In the genomic region with DNA sequence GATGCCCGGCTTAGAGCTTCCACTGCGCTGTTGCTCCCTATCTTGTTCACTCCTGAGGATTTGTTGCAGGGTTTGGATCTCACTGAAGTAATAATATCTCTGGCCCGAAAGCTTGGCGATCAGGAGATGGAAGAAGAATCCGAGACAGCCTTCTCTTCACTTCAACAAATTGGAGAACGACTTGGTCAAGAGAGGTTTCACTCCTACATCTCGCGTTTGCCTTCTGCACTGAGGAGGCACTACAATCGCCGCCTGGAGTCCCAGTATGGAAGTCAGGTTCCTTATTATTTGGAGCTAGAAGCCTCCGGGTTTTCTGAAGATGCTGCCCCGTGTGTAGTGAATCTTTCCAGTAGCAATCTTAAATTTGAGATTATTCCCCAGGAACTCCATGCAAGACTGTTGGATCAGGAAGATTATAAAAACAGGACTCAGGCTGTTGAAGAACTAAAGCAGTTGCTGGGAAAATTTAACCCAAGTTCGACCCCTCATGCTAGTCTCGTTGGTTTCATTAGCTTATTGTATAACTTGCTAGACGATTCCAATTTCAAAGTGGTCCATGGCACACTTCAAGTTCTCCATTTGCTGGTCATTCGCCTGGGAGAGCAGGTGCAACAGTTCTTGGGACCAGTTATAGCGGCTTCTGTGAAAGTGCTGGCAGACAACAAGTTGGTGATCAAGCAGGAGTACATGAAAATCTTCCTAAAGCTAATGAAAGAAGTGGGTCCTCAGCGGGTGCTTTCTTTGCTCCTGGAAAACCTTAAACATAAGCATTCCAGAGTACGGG, we compare ENCODE assay signal across 8 mouse cellular contexts. TPM values are rescaled to one million over a fixed set of nuclear protein-coding genes. Genes with fewer than 3 reads are reported as not detected.
DNase-seq lines count a peak whose midpoint lies in the region; ATAC-seq and TF ChIP-seq lines count a peak whose summit lies in the region.

No protein-coding gene starts in this region.

- 2% methylated on average over 19 of the region's 19 CpGs for WGBS in heart, postnatal 0 days
- WGBS in liver, embryonic 12.5 days (ENCODE audit: insufficient replicate concordance), result 3% methylated on average over 19 of the region's 19 CpGs
- WGBS in neural tube, embryonic 15.5 days, result 4% methylated on average over 19 of the region's 19 CpGs

- TF ChIP-seq POLR2A in testis, adult 2 months (IDR thresholded peaks at IDR 0.05; ENCODE audit: control insufficient read depth, low read depth, low read length), result no peak

- peak overlapping the region; percentile 94 for H3K4me3 ChIP-seq in testis, adult 2 months (ENCODE audit: control insufficient read depth, low read depth, low read length)
- peak overlapping the region; percentile 100 for H3K4me3 ChIP-seq in heart, postnatal 0 days (ENCODE audit: low read depth, low read length)
- H3K4me3 ChIP-seq in liver, embryonic 12.5 days, result peak overlapping the region; percentile 84
- H3K4me3 ChIP-seq in neural tube, embryonic 15.5 days (replicated peaks), result peak overlapping the region; percentile 70

- peaks cover 8% of the 10 kb centered on the region for H3K4me1 ChIP-seq in testis, adult 2 months (ENCODE audit: control insufficient read depth, insufficient read depth, low read length)
- peaks cover 28% of the 10 kb centered on the region for H3K4me1 ChIP-seq in heart, postnatal 0 days (ENCODE audit: control insufficient read depth, insufficient read depth)
- H3K4me1 ChIP-seq in liver, embryonic 12.5 days, result peaks cover 61% of the 10 kb centered on the region
- peaks cover 57% of the 10 kb centered on the region for H3K4me1 ChIP-seq in neural tube, embryonic 15.5 days

- no peak for TF ChIP-seq CTCF in testis, adult 2 months (IDR thresholded peaks at IDR 0.05; ENCODE audit: control insufficient read depth, insufficient read depth, insufficient replicate concordance, low read depth, low read length)
- TF ChIP-seq CTCF in heart, postnatal 0 days (IDR thresholded peaks at IDR 0.05; ENCODE audit: low read depth), result no peak

- peak; percentile 6 for DNase-seq in adrenal gland, adult 8-10 months
- no peak for DNase-seq in adrenal gland, adult 2 months
- no peak for DNase-seq in testis, postnatal 10 days (ENCODE audit: low spot score)
- DNase-seq in heart, postnatal 0 days (ENCODE audit: low spot score), result peak; percentile 20
- no peak for DNase-seq in layer of hippocampus, postnatal 25 days (ENCODE audit: extremely low spot score in 1 of 2, low spot score in 1 of 2)

- no peak for TF ChIP-seq EP300 in heart, postnatal 0 days (IDR thresholded peaks at IDR 0.05; ENCODE audit: low read depth)

- peak overlapping the region; percentile 93; the same call in 1 of the 2 replicates for H3K27ac ChIP-seq in testis, adult 2 months (ENCODE audit: control insufficient read depth, insufficient read depth, low read depth, low read length)
- peak overlapping the region; percentile 98 for H3K27ac ChIP-seq in heart, postnatal 0 days (ENCODE audit: low read depth)
- H3K27ac ChIP-seq in liver, embryonic 12.5 days, result peak overlapping the region; percentile 79
- H3K27ac ChIP-seq in neural tube, embryonic 15.5 days (replicated peaks), result peak overlapping the region; percentile 91

- H3K9me3 ChIP-seq in heart, postnatal 0 days (replicated peaks; ENCODE audit: control insufficient read depth, low read length), result no peaks in the 10 kb centered on the region
- no peaks in the 10 kb centered on the region for H3K9me3 ChIP-seq in liver, embryonic 12.5 days (replicated peaks)
- H3K9me3 ChIP-seq in neural tube, embryonic 15.5 days (replicated peaks), result no peaks in the 10 kb centered on the region

- peak overlapping the region; percentile 97 for H3K4me2 ChIP-seq in heart, postnatal 0 days (ENCODE audit: low read depth, low read length)
- peak overlapping the region; percentile 90 for H3K4me2 ChIP-seq in liver, embryonic 12.5 days
- H3K4me2 ChIP-seq in neural tube, embryonic 15.5 days, result peak overlapping the region; percentile 95

- no peaks in the 10 kb centered on the region for H3K27me3 ChIP-seq in testis, adult 2 months (ENCODE audit: control insufficient read depth, insufficient read depth, low read length)
- no peaks in the 10 kb centered on the region for H3K27me3 ChIP-seq in heart, postnatal 0 days (ENCODE audit: control insufficient read depth, insufficient read depth, low read length)
- H3K27me3 ChIP-seq in liver, embryonic 12.5 days (replicated peaks), result no peaks in the 10 kb centered on the region
- H3K27me3 ChIP-seq in neural tube, embryonic 15.5 days (replicated peaks), result no peaks in the 10 kb centered on the region

- peak overlapping the region; percentile 99 for H3K9ac ChIP-seq in heart, postnatal 0 days (replicated peaks; ENCODE audit: low read depth, low read length)
- peak overlapping the region; percentile 86 for H3K9ac ChIP-seq in liver, embryonic 12.5 days
- peak overlapping the region; percentile 69 for H3K9ac ChIP-seq in neural tube, embryonic 15.5 days (replicated peaks)

- H3K36me3 ChIP-seq in testis, adult 2 months (ENCODE audit: control insufficient read depth, insufficient read depth, low read length), result peaks cover 5% of the 10 kb centered on the region
- no peaks in the 10 kb centered on the region for H3K36me3 ChIP-seq in heart, postnatal 0 days (replicated peaks; ENCODE audit: control insufficient read depth, insufficient read depth, low read length)
- H3K36me3 ChIP-seq in liver, embryonic 12.5 days, result peaks cover 10% of the 10 kb centered on the region; the same call in 1 of the 2 replicates
- H3K36me3 ChIP-seq in neural tube, embryonic 15.5 days, result no peaks in the 10 kb centered on the region

- ATAC-seq in heart, postnatal 0 days (ENCODE audit: insufficient read depth, low read depth), result no peak
- no peak for ATAC-seq in liver, embryonic 12.5 days
- ATAC-seq in neural tube, embryonic 15.5 days (ENCODE audit: low FRiP score), result no peak

RNA-seq across cellular contexts. Expression of gene Togaram1, which starts 1.2 kb away (rescaled TPM):
- 10 to 100 TPM; 39.3 to 46.5 (median 39.7) TPM for total RNA-seq in adrenal gland, adult 8-10 months (2022)
- total RNA-seq in adrenal gland, adult 2 months (2021), result 10 to 100 TPM; 29.1 to 44.7 TPM
- polyA plus RNA-seq in adrenal gland, adult 2 months (2012; rRNA removed), result 4.3 and 5.8 TPM in 2 replicates
- polyA plus RNA-seq in testis, adult 2 months (2012; rRNA removed), result 18.8 and 20.3 TPM in 2 replicates
- total RNA-seq in heart, postnatal 0 days (2014; rRNA removed; ENCODE audit: low replicate concordance), result 15.3 and 18.5 TPM in 2 replicates
- polyA plus RNA-seq in heart, postnatal 0 days (2015; fragmentation: Nextera tagmentation; extraction: Ambion mirVana), result 9.5 and 10.7 TPM in 2 replicates
- polyA plus RNA-seq in liver, embryonic 12.5 days (2016; fragmentation: Nextera tagmentation; extraction: Ambion mirVana), result 13.3 and 15.4 TPM in 2 replicates
- 21.2 and 23.4 TPM in 2 replicates for polyA plus RNA-seq in neural tube, embryonic 15.5 days (2015; fragmentation: Nextera tagmentation; extraction: Ambion mirVana)
- 10 to 100 TPM; 49.9 to 52.4 TPM for total RNA-seq in layer of hippocampus, postnatal 25 days (2021)

RNA-seq across cellular contexts. Expression of gene Klhl28, which starts 1.5 kb away (rescaled TPM):
- total RNA-seq in adrenal gland, adult 8-10 months (2022), result 10 to 100 TPM; 15.0 to 16.0 (median 15.6) TPM
- total RNA-seq in adrenal gland, adult 2 months (2021), result 10 to 100 TPM; 10.3 to 11.8 TPM
- polyA plus RNA-seq in adrenal gland, adult 2 months (2012; rRNA removed), result 0.90 and 1.6 TPM in 2 replicates
- 9.7 and 13.8 TPM in 2 replicates for polyA plus RNA-seq in testis, adult 2 months (2012; rRNA removed)
- 9.5 and 13.5 TPM in 2 replicates for total RNA-seq in heart, postnatal 0 days (2014; rRNA removed; ENCODE audit: low replicate concordance)
- 9.2 and 9.7 TPM in 2 replicates for polyA plus RNA-seq in heart, postnatal 0 days (2015; fragmentation: Nextera tagmentation; extraction: Ambion mirVana)
- polyA plus RNA-seq in liver, embryonic 12.5 days (2016; fragmentation: Nextera tagmentation; extraction: Ambion mirVana), result 3.3 and 4.0 TPM in 2 replicates
- polyA plus RNA-seq in neural tube, embryonic 15.5 days (2015; fragmentation: Nextera tagmentation; extraction: Ambion mirVana), result 22.7 and 23.4 TPM in 2 replicates
- 10 to 100 TPM; 22.4 to 23.3 TPM for total RNA-seq in layer of hippocampus, postnatal 25 days (2021)

RNA-seq across cellular contexts. Expression of gene Gm527, which starts 49.1 kb away (rescaled TPM):
- total RNA-seq in adrenal gland, adult 8-10 months (2022), result 1 to 10 TPM; 4.1 to 7.5 (median 5.7) TPM
- total RNA-seq in adrenal gland, adult 2 months (2021), result 1 to 10 TPM; 4.6 to 6.0 TPM
- polyA plus RNA-seq in adrenal gland, adult 2 months (2012; rRNA removed), result 0.08 TPM in 1 of 2 replicates, not detected in the other
- polyA plus RNA-seq in testis, adult 2 months (2012; rRNA removed), result 18.6 and 27.8 TPM in 2 replicates
- total RNA-seq in heart, postnatal 0 days (2014; rRNA removed; ENCODE audit: low replicate concordance), result 1.1 and 6.5 TPM in 2 replicates
- polyA plus RNA-seq in heart, postnatal 0 days (2015; fragmentation: Nextera tagmentation; extraction: Ambion mirVana), result 1.6 and 1.9 TPM in 2 replicates
- polyA plus RNA-seq in liver, embryonic 12.5 days (2016; fragmentation: Nextera tagmentation; extraction: Ambion mirVana), result 0.77 and 1.0 TPM in 2 replicates
- polyA plus RNA-seq in neural tube, embryonic 15.5 days (2015; fragmentation: Nextera tagmentation; extraction: Ambion mirVana), result 2.6 and 5.0 TPM in 2 replicates
- 10 to 100 TPM; 11.9 to 14.5 TPM for total RNA-seq in layer of hippocampus, postnatal 25 days (2021)

Comparison
In these comparisons a context has a peak if more than half of its experiments do, and no peak if none do; other contexts are left out.
1. DNase-seq: peak in adrenal gland, adult 8-10 months (single experiment) and heart, postnatal 0 days (single experiment); none in adrenal gland, adult 2 months (single experiment), testis, postnatal 10 days (single experiment) and layer of hippocampus, postnatal 25 days (0 of 2).
2. Peak in every context shown above with its lines, with median percentiles within 50 percentile points of each other: H3K27ac ChIP-seq, H3K4me3 ChIP-seq, H3K4me2 ChIP-seq and H3K9ac ChIP-seq.